Mouse (Mus musculus) myocyte (in vitro differentiated cells): ENCODE measurements around the gene Gm17364. TPM values are rescaled to one million over a fixed set of nuclear protein-coding genes. Genes with fewer than 3 reads are reported as not detected.

ENCODE experiments used
- H3K27me3 ChIP-seq: one replicate; pipeline ENCODE4 v1.6.1; 2011; ENCODE audit not compliant: control insufficient read depth, insufficient read depth, insufficient read length
- H3K36me3 ChIP-seq: one replicate; pipeline ENCODE4 v1.6.1; 2011; ENCODE audit not compliant: control insufficient read depth, insufficient read depth
- H3K4me2 ChIP-seq: one replicate; pipeline ENCODE4 v1.6.1; 2011; ENCODE audit warnings: low read depth, control low read depth
- H3K4me3 ChIP-seq: one replicate; pipeline ENCODE4 v1.5.1; 2011; ENCODE audit warnings: mild to moderate bottlenecking, control low read depth, moderate library complexity
- H3K79me2 ChIP-seq: one replicate; pipeline ENCODE4 v1.6.1; 2011; ENCODE audit not compliant: control insufficient read depth, insufficient read depth
- H3ac ChIP-seq: one replicate; pipeline ENCODE4 v1.6.1; 2011; ENCODE audit not compliant: control insufficient read depth, insufficient read length
- CEBPB ChIP-seq: IDR thresholded peaks from 2 replicates; pipeline ENCODE4 v1.6.1; 2011; ENCODE audit warnings: mild to moderate bottlenecking, moderate library complexity; ENCODE audit not compliant: poor library complexity, insufficient read depth, severe bottlenecking
- E2F4 ChIP-seq: IDR thresholded peaks from one replicate; pipeline ENCODE4 v1.6.1; 2011; ENCODE audit warnings: mild to moderate bottlenecking, control low read depth, moderate library complexity; ENCODE audit not compliant: insufficient read depth
- MAX ChIP-seq: IDR thresholded peaks from one replicate; pipeline ENCODE4 v1.6.1; 2011; ENCODE audit warnings: low read depth, mild to moderate bottlenecking, control low read depth
- MYOD1 ChIP-seq, 3 experiments: IDR thresholded peaks; one replicate each; pipeline ENCODE4 v1.6.1; 2011; ENCODE audit warnings: control low read depth in 2 of 3, low read depth in 2 of 3, mild to moderate bottlenecking in 2 of 3, moderate library complexity in 1 of 3; ENCODE audit not compliant: insufficient read length in 2 of 3, control insufficient read depth in 1 of 3
- MYOG ChIP-seq, 3 experiments: IDR thresholded peaks; one replicate each; pipeline ENCODE4 v1.6.1; 2011; ENCODE audit warnings: control low read depth in 2 of 3, low read depth in 2 of 3, mild to moderate bottlenecking in 2 of 3; ENCODE audit not compliant: insufficient read length in 2 of 3, control insufficient read depth in 1 of 3, insufficient read depth in 1 of 3
- POLR2A ChIP-seq: IDR thresholded peaks from one replicate; pipeline ENCODE4 v1.6.1; 2011; ENCODE audit warnings: low read depth, mild to moderate bottlenecking, control low read depth, moderate library complexity; ENCODE audit not compliant: insufficient read length
- POLR2AphosphoS2 ChIP-seq: IDR thresholded peaks from one replicate; pipeline ENCODE4 v1.6.1; 2011; ENCODE audit warnings: low read depth, control low read depth; ENCODE audit not compliant: insufficient read length
- REST ChIP-seq: IDR thresholded peaks from one replicate; pipeline ENCODE4 v1.6.1; 2011; ENCODE audit warnings: mild to moderate bottlenecking, control low read depth, moderate library complexity; ENCODE audit not compliant: insufficient read depth, insufficient read length
- SRF ChIP-seq: IDR thresholded peaks from one replicate; pipeline ENCODE4 v1.6.1; 2011; ENCODE audit warnings: low read depth; ENCODE audit not compliant: control insufficient read depth, insufficient read length
- TCF12 ChIP-seq: IDR thresholded peaks from one replicate; pipeline ENCODE4 v1.6.1; 2011; ENCODE audit warnings: mild to moderate bottlenecking, control low read depth; ENCODE audit not compliant: poor library complexity, insufficient read depth, severe bottlenecking
- TCF3 ChIP-seq: IDR thresholded peaks from one replicate; pipeline ENCODE4 v1.6.1; 2011; ENCODE audit warnings: low read depth, control low read depth; ENCODE audit not compliant: insufficient read length
- USF1 ChIP-seq: IDR thresholded peaks from one replicate; pipeline ENCODE4 v1.6.1; 2011; ENCODE audit warnings: low read depth, mild to moderate bottlenecking, control low read depth, moderate library complexity
- polyA plus RNA-seq: library from polyadenylated mRNA; unstranded; fragments of >200 nt; fragmentation: generic; extraction: Trizol; gene quantifications from one replicate; pipeline ENCODE4 v1.2.1, GENCODE M21; 2012; ENCODE audit warnings: missing spikeins

Gene Gm17364
- polyA plus RNA-seq = not detected

GRCm38 (mm10) chr13:41273927-41274650 is at the start of gene Gm17364:
TSS of gene Gm17364 (minus strand) at chr13:41273977.
- H3K27me3 ChIP-seq = no peaks in the 10 kb centered on the region
- TF ChIP-seq MYOD1 (IDR thresholded peaks at IDR 0.05; ENCODE audit: control insufficient read depth in 1 of 3, insufficient read length in 2 of 3, low read depth in 2 of 3) = no peak
- no peak for TF ChIP-seq MYOG (IDR thresholded peaks at IDR 0.05; ENCODE audit: control insufficient read depth in 1 of 3, insufficient read depth in 1 of 3, insufficient read length in 2 of 3, low read depth in 2 of 3)
- no peak for TF ChIP-seq TCF3
- TF ChIP-seq USF1 = no peak
- TF ChIP-seq SRF = no peak
- no peak for TF ChIP-seq POLR2A
- TF ChIP-seq REST = no peak
- TF ChIP-seq MAX = no peak
- TF ChIP-seq TCF12 = no peak
- TF ChIP-seq CEBPB = no peak
- TF ChIP-seq E2F4 = no peak
- peaks cover 17% of the 10 kb centered on the region for H3K36me3 ChIP-seq
- H3K4me2 ChIP-seq = no peak within 1 kb of the TSS
- no peak within 1 kb of the TSS for H3K4me3 ChIP-seq
- H3ac ChIP-seq = no peak within 1 kb of the TSS
- no peaks in the 10 kb centered on the region for H3K79me2 ChIP-seq

- no peak overlapping the region for H3ac ChIP-seq
- H3K4me3 ChIP-seq = no peak overlapping the region
- peaks cover 42% of the 10 kb centered on the region for H3K79me2 ChIP-seq
- peak overlapping the region; percentile 47 for H3K4me2 ChIP-seq
- TF ChIP-seq TCF12 = peak; percentile 2
- no peak for TF ChIP-seq USF1
- TF ChIP-seq POLR2AphosphoS2 = no peak
- peak in 1 of 3 experiments; percentile 21 for TF ChIP-seq MYOG (IDR thresholded peaks at IDR 0.05; ENCODE audit: control insufficient read depth in 1 of 3, insufficient read depth in 1 of 3, insufficient read length in 2 of 3, low read depth in 2 of 3)
- H3K36me3 ChIP-seq = peaks cover 22% of the 10 kb centered on the region
- H3K27me3 ChIP-seq = no peaks in the 10 kb centered on the region
These were observed 47.7 kb upstream of the Gm17364 start for GRCm38 (mm10) chr13:41321433-41321832.

DNA sequence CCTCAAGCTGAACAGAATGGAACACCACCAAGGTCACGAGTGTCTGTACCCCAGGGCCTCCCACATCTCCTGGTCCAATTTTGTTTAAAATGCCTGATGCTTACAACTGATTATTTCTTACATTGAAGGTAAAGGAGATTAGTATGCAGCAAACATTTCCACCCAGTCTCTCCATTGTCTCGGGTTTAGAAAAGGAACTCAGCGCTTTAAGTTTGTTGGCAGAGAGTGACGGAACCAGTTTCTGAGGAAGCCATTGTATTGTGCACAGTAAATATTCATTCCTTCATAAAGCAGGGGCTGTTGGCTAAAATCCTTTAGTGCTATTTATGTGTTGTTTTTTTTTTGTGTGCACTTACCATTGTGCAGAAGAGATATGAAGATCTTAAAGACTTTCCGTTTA is 47.0 kb upstream of the Gm17364 start:
- H3K27me3 ChIP-seq = no peaks in the 10 kb centered on the region
- H3K4me2 ChIP-seq = peak overlapping the region; percentile 47
- TF ChIP-seq CEBPB = no peak
- TF ChIP-seq MAX = no peak
- no peak for TF ChIP-seq TCF3
- no peak for TF ChIP-seq E2F4
- no peak for TF ChIP-seq POLR2A
- no peak for TF ChIP-seq REST
- TF ChIP-seq TCF12 = no peak
- TF ChIP-seq POLR2AphosphoS2 = no peak
- TF ChIP-seq SRF = no peak
- no peak for TF ChIP-seq MYOD1 (IDR thresholded peaks at IDR 0.05; ENCODE audit: control insufficient read depth in 1 of 3, insufficient read length in 2 of 3, low read depth in 2 of 3)
- TF ChIP-seq USF1 = no peak
- TF ChIP-seq MYOG (IDR thresholded peaks at IDR 0.05; ENCODE audit: control insufficient read depth in 1 of 3, insufficient read depth in 1 of 3, insufficient read length in 2 of 3, low read depth in 2 of 3) = no peak
- peaks cover 38% of the 10 kb centered on the region for H3K79me2 ChIP-seq
- H3K4me3 ChIP-seq = no peak overlapping the region
- no peak overlapping the region for H3ac ChIP-seq
- H3K36me3 ChIP-seq = peaks cover 29% of the 10 kb centered on the region

DNA sequence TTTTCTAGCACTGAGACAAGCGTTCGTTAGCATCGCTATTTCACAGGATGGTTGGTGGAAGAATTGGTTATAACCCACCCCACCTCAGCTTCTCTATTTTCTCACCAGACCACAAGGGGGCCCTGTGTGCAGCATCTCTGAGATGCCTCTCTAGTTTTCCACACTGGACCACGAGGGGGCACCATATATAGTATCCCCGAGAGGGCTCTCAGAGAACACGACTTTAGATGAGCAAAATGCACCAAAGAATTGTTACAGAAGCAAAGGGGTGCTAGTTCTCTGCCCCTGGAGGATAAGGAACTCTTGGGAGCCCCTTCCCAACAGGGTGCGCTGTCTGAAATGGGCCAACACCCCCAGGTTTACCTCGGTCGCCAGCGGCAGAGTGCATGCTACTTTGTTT is 28.9 kb upstream of the Gm17364 start:
- Histone ChIP-seq H3K79me2 (no peaks in the 10 kb centered on the region), H3K36me3 (no peaks in the 10 kb centered on the region), H3K27me3 (no peaks in the 10 kb centered on the region), H3K4me2 (no peak overlapping the region), H3ac (no peak overlapping the region), H3K4me3 (no peak overlapping the region)
- TF ChIP-seq TCF12 (no peak), USF1 (no peak)

DNA sequence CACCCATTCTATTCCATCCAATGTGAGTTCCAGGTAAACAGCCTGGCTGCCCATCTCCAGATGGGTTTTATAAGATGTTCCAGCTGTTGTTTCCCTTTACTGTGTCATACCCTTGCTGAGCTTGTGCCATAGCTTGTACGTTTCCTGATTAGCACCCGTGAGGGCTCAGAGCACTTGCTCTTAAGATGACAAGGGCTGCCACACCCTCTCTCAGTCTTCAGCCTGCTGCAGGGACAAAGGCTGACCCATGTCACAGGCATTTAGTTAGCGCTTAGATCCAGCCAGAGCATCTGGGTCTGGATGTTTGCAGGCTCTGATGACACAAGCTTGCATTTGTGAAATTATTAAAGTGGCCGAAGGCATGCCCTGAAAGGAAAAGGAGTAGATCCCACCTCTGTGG is 26.3 kb upstream of the Gm17364 start:
- Histone ChIP-seq H3ac (no peak overlapping the region), H3K4me2 (no peak overlapping the region), H3K79me2 (no peaks in the 10 kb centered on the region), H3K27me3 (no peaks in the 10 kb centered on the region), H3K4me3 (no peak overlapping the region), H3K36me3 (no peaks in the 10 kb centered on the region)
- TF ChIP-seq POLR2A (no peak), TCF12 (no peak), SRF (no peak), MYOD1 (IDR thresholded peaks at IDR 0.05; ENCODE audit: control insufficient read depth in 1 of 3, insufficient read length in 2 of 3, low read depth in 2 of 3) (no peak), POLR2AphosphoS2 (no peak), MYOG (IDR thresholded peaks at IDR 0.05; ENCODE audit: control insufficient read depth in 1 of 3, insufficient read depth in 1 of 3, insufficient read length in 2 of 3, low read depth in 2 of 3) (no peak), CEBPB (no peak), REST (no peak)
